Mouse (Mus musculus) cerebellum, postnatal 4 days (tissue): ENCODE measurements around the gene Nexn.

Experiments
- DNase-seq, 2 experiments: peaks; one replicate each; pipeline ENCODE4 v3.0.0; 2022; ENCODE audit warnings: low spot score in 2 of 2, mixed read lengths in 1 of 2

Gene Nexn

DNA sequence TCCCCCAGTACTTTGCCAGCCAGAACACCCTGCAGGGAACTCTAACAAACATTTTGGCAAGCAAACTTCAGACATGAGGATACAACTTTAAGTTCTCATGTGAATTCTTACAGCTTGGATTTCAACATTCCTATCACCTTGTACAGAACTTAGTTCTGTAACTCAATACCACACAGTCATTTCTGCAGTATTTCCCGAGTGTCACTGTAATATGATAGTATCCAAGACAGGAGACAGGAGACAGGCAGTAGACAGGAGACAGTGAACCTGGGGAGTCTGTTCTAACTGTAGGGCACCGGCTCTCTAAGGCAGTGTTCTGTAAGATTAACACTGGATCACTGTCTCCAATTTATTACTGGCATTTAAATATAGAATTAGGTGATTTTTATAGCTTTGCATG lies 12.3 kb upstream of the Nexn start:
- no peak for DNase-seq

DNA sequence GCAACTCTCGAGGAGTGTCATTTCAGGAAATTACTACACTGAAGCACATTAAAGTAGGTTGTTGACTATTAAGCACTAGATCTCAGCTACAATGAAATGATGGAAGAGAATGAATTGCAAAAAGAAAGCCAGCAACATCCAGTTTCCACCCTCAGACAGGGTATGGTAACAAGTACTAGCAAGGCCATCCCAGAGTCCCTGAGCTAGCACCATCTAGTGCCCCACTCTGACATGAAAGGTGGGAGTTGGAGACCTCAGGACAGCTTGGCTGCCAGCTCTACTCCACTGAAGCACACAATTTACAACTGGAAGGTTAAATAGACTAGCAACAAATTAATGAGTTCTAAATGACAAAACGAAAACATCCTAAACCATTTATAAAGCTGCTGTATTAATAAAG lies 11.8 kb upstream of the Nexn start:
- no peak for DNase-seq

DNA sequence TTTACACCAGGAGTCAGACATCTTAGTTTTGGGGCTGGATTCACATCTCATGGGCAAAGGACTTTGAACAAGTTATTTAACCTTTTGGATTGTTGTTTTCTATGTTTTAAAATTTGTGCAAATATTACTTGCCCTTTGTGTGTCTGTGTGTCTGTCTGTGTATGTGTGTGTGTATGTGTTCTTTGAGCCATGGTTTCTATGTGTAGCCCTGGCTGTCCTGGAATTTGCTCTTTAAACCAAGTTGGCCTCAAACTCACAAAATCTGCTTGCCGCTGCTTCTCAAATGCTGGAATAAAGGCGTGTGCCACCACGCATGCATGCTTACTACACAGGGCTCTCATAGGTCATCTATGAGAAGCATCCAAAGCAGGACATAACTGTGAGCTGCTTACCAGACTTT lies 10.8 kb upstream of the Nexn start:
- no peak for DNase-seq

DNA sequence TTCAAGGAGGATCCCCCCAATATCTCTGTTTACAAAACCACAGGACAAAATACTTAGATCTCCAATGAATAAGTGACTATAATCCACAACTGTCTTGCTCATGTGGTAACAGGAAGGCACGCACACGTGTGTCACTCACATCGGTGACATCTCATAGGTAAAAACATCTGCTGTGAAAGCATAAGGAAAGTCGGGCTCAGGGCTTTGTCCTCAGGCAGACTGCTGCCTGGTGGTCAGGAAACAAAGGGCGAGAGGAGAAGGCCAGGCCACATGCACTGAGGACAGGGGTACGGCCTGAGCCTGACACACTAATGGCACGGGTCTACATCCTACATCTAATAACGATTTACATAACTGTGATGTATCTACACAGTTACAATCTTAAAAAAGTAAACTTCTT lies 8.9 kb upstream of the Nexn start:
- DNase-seq: no peak

DNA sequence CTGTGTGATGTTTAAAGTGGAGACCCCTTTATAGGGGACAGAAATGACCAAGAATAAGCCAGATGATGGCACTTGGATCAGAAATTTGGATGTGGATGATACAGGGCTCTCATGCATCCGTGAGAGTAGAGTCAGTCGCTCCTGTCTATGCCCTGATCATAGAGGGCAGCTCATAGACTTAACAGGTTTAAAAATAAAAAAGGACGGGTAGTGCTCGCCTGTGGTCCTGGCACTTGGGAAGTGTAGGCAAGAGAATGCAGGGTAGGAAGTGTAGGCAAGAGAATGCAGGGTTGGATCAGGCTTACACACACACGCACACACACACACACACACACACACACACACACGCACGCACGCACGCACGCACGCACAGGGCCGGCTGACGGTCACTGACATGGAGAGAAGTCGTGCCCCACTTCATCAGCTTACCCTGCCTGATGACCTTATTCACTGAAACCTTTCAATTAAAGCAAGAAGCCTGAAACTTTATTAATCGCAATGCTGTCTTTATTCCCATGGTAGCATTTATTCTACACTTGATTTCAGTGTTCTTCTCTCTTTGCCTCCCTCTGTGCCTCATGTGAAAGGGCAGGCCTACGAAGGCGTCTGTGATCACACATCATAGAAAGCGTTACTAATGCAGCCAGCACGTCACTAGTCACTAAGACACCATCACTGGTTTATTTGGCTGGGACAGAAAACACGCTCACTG lies 7.0 kb upstream of the Nexn start:
- no peak for DNase-seq

DNA sequence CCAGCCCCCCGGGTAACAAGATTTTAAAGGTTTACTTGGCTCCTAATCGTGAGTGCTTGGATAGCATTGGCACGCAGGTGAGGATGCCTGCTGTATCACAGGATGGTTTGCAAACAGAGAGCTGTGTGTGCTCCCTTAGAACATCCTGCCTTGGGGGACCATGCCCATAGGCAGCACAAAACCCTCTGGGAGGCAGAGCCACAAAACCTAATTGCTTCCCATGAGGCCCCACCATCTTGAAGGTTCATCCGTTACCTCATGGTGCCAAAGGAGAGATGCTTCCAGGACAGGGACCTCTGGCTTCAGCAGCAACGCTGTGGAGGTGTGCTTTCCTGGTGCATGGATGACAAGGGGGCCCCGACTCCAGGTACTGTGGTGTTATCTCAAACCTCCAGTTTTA lies 5.7 kb upstream of the Nexn start:
- DNase-seq: no peak

DNA sequence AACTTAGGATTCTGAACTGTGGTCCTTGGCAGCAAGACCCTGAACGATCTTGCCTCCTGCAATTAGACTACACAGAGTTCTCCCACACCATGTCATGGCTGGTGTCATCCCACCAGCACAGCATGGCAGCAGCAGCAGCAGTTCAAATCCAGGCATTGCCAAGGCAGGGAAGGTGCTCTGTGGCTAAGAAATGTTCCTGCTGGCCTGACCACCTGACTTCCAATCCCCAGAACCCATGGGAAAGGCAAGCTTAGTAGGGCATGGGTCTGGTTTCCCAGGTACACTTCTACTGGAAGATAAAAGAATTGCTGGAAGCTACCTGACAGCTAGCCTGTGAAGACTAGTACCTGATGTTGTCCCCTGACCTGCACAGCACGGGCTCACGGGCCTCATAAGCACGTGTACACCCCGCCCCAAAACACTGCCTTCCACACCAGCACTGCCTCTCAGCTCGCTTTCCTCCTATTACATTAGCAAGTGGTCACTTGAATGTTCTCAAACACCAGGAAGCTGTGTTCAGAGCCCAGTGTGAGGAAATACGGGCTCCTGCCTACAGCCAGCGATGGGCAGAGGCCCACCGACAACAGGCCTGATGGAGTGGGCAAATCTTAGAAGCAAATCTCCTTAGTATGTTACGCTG lies 5.0 kb upstream of the Nexn start:
- no peak for DNase-seq

DNA sequence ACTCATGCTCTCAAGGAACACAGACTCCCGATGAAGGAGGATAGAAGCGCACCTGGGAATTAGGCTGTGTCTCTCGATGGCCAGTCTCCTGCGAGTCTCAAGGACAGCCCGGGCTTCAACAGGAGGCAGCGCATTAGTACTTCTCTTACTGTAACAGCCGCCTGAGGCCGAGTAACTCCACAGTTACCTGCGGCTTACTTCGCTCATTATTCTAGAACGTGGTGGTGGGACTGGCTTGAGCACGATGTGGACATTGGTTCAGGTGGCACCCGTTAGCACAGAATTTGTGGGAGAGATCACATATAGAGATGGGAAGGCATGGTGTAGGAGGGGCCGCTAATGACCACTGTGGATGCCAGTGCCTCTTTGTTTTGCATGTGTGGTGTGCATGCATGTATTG lies 1.9 kb upstream of the Nexn start:
- DNase-seq: no peak

DNA sequence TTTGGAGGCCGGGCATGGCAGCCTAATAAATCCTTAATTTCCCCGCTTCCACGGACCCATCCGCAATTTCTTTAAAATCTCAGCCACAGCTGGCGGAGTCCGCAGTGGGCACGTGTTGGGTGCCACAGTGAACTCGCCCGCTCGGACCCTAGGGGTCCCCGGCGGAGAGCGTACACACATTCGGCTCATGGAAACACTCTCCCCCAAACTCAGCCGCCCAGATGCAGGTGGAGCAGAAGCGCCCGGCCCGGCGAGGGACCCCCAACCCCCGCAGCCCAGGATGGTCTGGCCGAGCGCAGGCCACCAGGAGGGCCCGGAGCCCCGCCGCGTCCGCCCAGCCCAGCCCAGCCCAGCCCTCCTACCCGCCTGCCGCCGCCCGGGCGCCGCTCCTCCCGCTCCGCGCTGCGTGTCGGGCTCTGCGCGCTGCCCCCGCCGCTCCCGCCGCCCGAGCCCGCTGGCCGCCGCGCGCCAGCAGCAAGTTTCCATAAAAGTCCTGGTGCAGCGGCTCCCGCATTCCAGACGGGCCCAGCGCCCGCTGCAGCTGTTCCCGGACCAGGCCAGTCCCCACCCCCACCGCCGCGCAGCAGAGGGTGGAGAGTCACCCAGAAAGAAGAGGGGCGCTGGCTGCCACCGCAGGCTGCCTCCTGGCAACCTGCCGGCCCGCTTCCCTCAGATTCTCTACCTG lies 657 bp downstream of the Nexn start:
- peak in 1 of 2 experiments; percentile 39 for DNase-seq

DNA sequence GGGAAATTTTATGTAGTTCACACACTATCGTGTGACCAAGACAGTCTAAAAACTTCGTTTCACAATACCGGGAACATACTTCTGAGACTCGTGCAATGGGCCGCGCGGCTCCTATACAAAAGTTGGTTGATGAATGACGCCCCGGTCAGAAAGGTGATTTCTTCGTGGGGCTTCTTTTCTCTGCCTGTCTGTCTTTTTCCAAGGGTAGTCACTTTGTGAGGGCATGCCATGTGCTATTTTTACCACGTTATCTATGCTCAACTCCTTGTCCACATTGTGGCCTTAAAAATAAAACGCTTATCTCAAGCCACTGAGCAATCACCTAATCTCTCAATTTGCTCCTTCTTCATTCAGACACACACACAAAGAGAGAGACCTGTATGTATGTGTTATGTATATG lies 1.3 kb downstream of the Nexn start:
- DNase-seq: no peak

DNA sequence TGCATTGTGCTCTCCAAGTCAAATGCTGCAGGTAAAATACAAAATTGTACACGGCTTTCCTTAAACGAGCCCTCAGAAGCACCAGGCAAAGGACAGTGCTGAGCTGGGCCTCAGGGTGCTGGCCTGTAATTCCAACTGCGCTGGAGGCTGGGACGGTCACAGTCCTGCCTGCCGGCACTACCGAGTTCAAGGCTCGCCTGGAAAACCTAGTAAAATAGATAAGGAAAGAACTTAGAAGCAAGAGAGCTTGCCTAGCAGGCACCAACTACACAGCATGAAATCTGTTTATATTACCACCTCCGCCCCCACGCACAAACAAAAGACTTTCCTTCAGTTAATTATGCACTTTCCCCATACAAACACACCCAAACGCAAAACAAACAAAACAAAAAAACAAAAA lies 1.8 kb downstream of the Nexn start:
- DNase-seq: no peak

DNA sequence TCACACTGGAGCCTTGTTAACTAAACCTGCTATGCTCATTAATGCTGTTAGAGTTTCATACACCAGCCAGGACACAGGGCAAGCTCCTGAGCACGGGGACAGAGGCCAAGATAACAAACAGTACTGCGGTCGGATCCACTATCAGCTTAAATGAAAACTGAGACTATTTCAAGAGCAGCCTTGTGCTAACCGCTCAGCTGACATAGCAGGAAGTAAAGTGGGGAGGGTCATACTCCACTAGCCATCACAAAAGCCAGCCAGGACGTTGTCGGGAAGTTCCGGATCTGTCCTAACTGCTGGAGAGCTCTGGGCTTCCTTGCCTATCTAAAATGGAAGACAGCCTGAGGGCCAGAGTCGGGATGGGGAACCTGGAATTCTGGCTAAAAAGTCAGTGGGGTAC lies 4.2 kb downstream of the Nexn start:
- DNase-seq: no peak

DNA sequence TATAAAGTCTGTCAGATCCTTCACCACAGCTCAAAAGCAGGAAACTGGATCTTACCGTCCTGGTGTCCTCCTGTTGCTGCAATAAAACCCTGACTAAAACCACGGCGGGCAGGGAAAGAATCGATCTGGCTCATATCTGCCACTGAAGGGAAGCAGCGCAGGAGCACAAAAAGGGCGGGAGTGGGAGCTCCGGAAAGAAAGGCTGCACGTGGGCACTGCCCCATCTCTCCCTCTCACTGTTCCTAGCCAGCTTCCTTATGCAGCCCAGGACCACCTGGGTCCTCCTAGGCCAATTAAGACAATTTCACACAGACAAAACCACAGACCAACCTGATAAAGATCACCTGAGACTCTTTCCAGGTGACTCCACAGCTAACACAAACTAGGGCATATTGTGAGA lies 4.7 kb downstream of the Nexn start:
- no peak for DNase-seq

DNA sequence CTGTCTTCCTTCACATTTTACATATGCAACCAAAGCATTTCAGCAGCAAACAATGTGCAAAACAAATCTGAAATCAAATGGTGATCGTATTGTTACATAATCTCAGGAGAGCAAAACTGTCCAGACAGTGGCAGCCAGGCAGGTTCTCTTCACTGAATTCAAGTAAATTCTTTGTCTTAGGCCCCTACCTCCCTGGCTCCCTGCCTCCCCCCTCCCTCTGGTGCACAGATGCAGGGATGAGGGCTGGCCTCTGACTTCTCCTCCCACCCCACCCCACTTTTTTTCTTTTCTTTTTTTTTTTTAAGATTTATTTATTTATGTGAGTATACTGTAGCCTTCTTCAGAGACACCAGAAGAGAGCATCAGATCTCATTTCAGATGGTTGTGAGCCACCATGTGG lies 5.8 kb downstream of the Nexn start:
- no peak for DNase-seq

DNA sequence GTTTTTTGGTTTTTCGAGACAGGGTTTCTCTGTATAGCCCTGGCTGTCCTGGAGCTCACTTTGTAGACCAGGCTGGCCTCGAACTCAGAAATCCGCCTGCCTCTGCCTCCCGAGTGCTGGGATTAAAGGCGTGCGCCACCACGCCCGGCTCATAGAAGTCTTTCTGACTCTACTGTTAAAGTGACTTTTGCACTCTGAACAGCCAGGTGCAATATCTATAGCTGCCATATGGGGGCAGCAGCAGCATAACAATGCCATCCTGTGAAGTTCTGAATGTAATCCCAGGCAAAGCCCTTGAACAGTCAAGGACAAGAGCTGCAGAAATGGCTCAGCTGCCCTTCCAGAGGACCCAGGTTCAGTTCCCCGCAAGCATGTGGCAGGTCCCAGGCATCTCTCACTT lies 6.7 kb downstream of the Nexn start:
- DNase-seq: peak; percentile 59 to 75

DNA sequence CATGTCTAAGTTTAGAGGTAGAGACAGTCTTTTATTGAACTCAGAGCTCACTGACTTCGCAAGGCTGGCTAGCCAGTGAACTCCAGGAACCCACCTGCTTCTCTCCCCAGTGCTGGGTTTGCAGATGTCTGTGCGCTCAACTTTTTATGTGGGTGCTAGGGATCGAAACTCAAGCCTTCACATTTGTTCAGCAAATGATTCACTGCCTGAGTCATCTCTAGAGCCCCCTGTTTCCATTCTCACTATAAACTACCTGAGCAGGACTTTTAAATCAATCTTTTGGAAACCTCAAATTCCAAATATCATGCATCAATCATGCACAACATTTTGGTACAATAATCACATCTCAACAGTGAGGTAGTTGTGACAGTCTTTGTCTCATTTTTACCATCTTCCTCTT lies 8.6 kb downstream of the Nexn start:
- DNase-seq: no peak

DNA sequence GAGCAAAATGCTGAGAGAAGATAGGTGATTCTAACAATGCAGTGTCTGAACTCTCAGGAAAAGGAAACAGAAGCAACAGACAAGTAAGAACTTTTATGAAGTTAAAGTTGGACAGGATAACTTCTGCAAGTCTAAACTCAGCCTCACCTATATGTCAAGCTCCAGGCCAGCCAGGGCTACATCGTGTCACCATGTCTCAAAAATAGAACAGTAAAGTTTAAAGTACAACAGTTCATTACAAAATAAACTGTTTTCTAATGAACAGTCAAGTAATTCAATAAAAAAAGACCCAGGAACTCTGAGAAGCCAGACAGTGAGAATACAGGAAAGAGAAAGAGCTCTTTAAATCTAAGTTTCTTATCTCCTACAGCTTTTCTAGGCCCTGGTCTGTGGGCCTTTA lies 15.7 kb downstream of the Nexn start:
- DNase-seq: no peak

DNA sequence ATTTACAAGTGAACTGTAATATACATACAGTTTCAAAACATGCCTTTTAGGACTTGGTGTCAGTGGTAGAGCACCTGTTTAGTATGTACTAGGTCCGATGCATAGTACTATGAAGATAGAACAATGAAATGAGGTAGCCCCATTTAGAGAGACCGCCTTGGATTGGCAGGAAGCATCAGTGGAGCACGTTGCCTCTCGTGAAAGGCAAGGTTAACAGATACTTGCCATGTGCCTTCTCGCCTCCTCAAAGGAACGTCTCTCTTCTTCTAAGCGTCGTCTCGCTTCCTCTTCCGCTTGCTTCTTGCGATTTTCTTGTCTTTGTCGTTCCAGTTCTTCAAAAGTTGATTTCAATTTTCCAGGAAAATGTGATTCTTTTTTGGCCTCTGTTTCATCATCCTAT lies 18.4 kb downstream of the Nexn start:
- DNase-seq: no peak

DNA sequence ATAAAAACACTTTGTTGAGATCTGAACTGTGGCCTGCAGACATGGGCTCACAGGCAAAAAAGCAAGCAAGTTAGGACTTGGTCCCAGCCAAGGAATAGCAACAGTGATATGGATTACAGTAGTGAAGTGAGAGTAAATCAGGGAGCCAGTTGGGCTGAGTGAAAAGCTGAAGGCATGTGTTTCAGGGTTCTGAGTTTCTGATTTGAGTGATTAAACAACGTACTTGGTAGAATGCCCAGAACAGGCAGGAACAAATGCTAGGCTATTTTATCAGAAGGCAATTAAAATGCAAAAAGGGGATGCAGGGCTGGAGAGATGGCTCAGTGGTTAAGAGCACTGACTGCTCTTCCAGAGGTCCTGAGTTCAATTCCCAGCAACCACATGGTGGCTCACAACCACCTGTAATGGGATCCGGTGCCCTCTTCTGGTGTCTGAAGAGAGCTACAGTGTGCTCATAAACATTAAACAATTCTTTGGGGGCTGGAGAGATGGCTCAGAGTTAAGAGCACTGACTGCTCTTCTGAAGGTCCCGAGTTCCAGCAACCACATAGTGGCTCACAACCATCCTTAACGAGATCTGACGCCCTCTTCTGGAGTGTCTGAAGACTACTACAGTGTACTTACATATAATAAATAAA lies 20.8 kb downstream of the Nexn start:
- no peak for DNase-seq

DNA sequence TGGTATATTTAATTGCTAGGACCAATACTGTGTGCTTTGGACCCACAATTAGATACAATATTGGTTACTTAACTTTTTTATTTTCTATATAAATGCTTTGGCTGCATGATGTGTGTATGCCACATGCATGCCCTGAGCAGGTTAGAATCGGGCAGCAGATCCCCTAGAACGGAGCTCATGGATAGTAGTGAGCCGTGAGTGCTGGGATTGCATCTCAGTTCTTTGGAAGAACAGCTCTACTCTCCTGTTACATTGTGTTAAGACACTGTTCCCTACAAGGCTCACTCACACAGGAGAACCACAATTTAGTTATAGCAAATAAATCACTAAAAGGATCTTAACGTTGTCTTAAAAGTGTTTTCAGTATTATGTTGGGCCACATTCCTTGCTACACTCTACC lies 22.8 kb downstream of the Nexn start:
- DNase-seq: no peak

DNA sequence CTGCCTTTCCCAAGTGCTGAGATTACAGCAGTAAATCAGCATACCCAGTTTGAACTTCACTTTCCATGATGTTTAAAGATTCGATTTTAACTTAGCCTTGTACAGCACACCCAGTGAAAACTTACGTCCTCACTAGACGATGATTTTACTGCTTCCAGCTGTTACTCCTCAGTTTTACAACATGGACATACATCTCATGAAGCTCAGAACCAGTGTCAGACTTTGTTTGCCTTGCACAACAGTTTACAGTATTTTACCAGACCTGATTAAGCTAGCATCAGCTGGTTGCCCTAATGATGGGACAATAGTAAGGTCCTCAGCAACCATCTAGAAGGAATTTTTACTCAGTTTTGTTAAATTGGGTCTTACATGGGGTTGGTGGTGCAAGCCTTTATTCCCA lies 25.1 kb downstream of the Nexn start:
- DNase-seq: no peak

DNA sequence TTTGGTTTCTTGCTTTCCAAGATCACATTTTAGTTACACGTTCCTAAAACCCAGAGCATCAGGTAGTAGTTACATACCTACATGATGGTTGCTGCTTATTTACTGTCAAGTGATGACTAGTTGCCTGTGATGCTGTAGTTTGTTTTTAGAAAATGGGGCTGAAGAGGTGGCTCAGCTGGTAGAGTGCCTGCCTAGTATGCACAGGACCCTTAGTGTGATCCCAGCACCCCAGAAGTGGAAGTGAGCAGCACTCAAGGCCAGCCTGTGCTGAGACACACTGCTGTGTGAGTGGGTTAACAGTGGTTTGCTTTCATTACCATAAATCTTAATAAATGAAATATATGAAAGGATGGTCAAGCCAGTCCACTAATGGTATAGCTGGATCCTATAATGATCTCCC lies 26.6 kb downstream of the Nexn start:
- no peak for DNase-seq

DNA sequence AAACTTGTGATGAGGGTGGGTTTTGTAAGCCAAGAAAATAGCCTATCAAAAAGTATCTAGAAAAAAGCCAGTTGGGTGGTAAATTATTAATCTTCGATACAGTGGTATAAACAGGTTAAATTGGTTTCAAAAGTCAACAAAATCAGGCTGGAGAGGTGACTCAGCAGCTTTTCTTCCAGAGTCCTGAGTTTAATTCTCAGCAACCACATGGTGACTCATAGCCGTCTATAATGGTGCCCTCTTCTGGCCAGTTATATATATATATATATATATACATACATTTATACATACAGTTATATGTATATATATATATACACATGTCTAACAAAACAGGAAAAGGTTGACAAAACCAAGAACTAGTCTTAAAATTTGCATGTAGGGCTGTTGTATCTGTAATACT lies 27.3 kb downstream of the Nexn start:
- no peak for DNase-seq
